Mouse (Mus musculus): ENCODE data around the gene Vmn2r91. TPM values are rescaled to one million over a fixed set of nuclear protein-coding genes. Genes with fewer than 3 reads are reported as not detected.

The Vmn2r91 gene
- polyA plus RNA-seq (2012; ENCODE audit: low replicate concordance): not detected in 2 replicates

GRCm38 (mm10) chr17:18084716-18085115 is at the start of gene Vmn2r91:
Vmn2r91 (plus strand) TSS chr17:18085016.

GRCm38 (mm10) chr17:18049124-18049523 is 35.7 kb upstream of the Vmn2r91 start, which contains the start of gene Vmn2r124:
Vmn2r124 (plus strand) TSS chr17:18049424.

GRCm38 (mm10) chr17:18151587-18151986 is 66.8 kb downstream of the Vmn2r91 start, which contains the start of gene Vmn2r92:
Vmn2r92 (plus strand) TSS chr17:18151887.

Other genes with a start within 250 kb of the Vmn2r91 start
- 0.16 TPM in 2 replicates for gene Has1, start 229.8 kb upstream of the Vmn2r91 start, polyA plus RNA-seq (2012; ENCODE audit: low replicate concordance)
- gene Fpr1, start 201.1 kb upstream of the Vmn2r91 start, polyA plus RNA-seq (2012; ENCODE audit: low replicate concordance): not detected in 2 replicates
- gene Fpr2, start 197.2 kb upstream of the Vmn2r91 start, polyA plus RNA-seq (2012; ENCODE audit: low replicate concordance): 0.63 TPM in 1 of 2 replicates, not detected in the other
- not detected in 2 replicates for gene Fpr3, start 197.2 kb upstream of the Vmn2r91 start, polyA plus RNA-seq (2012; ENCODE audit: low replicate concordance)
- gene Fpr-rs4, start 63.3 kb upstream of the Vmn2r91 start, polyA plus RNA-seq (2012; ENCODE audit: low replicate concordance): not detected in 2 replicates
- gene Vmn2r124, start 35.6 kb upstream of the Vmn2r91 start, polyA plus RNA-seq (2012; ENCODE audit: low replicate concordance): not detected in 2 replicates
- gene Vmn2r92, start 66.9 kb downstream of the Vmn2r91 start, polyA plus RNA-seq (2012; ENCODE audit: low replicate concordance): 0.05 TPM in 1 of 2 replicates, not detected in the other
- not detected in 2 replicates for gene Vmn2r94, start 192.7 kb downstream of the Vmn2r91 start, polyA plus RNA-seq (2012; ENCODE audit: low replicate concordance)
- 0.11 TPM in 1 of 2 replicates, not detected in the other for gene Vmn2r93, start 213.1 kb downstream of the Vmn2r91 start, polyA plus RNA-seq (2012; ENCODE audit: low replicate concordance)